Mouse (Mus musculus): ENCODE data around the gene Spata48. TPM values are rescaled to one million over a fixed set of nuclear protein-coding genes. Genes with fewer than 3 reads are reported as not detected.

Gene Spata48
- total and polyA plus RNA-seq, 3 experiments: 0.15 to 1.1 TPM; not detected in 1

- TF ChIP-seq TAL1 (IDR thresholded peaks at IDR 0.05; ENCODE audit: low read length) (no peak), ZC3H11A (IDR thresholded peaks at IDR 0.05; ENCODE audit: low read depth, low read length) (peak; percentile 99)
Measured at GRCm38 (mm10) chr11:11499944-11500343, 38.0 kb downstream of the Spata48 start (continued).

- Histone ChIP-seq H3K27ac (ENCODE audit: control insufficient read depth, low read depth, low read length) (no peak overlapping the region), H3K4me1 (ENCODE audit: control insufficient read depth in 1 of 2, insufficient read depth in 2 of 2, low read length in 2 of 2) (peaks cover 2 to 5% of the 10 kb centered on the region in 2 experiments; a peak in 1 of 4 replicates), H3K79me2 (ENCODE audit: control insufficient read depth, insufficient read depth, low read length, poor library complexity) (no peaks in the 10 kb centered on the region), H3K9me3 (replicated peaks; ENCODE audit: insufficient read depth, low read length) (no peaks in the 10 kb centered on the region), H3K36me3 (ENCODE audit: control insufficient read depth in 1 of 2, insufficient read depth in 2 of 2, low read length in 2 of 2) (peaks cover 0 to 4% of the 10 kb centered on the region in 2 experiments; a peak in 1 of 4 replicates), H3K9ac (ENCODE audit: control insufficient read depth, low read depth, low read length, poor library complexity, severe bottlenecking) (no peak overlapping the region), H3K27me3 (ENCODE audit: control insufficient read depth in 1 of 2, insufficient read depth in 2 of 2, low read length in 2 of 2) (no peaks in the 10 kb centered on the region), H3K4me3 (ENCODE audit: control insufficient read depth in 1 of 2, insufficient read depth in 1 of 2, low read depth in 2 of 2, low read length in 2 of 2) (no peak overlapping the region)
- DNase-seq (ENCODE audit: low read depth, low spot score): no peak
- TF ChIP-seq USF1 (IDR thresholded peaks at IDR 0.05; ENCODE audit: low read depth, low read length): no peak
- TF ChIP-seq USF2 (IDR thresholded peaks at IDR 0.05; ENCODE audit: borderline replicate concordance in 1 of 2, insufficient read depth in 1 of 2, low read depth in 1 of 2, low read length in 2 of 2): no peak
- no peak for TF ChIP-seq CHD2 (IDR thresholded peaks at IDR 0.05; ENCODE audit: low read length)
- no peak for TF ChIP-seq MYB (IDR thresholded peaks at IDR 0.05; ENCODE audit: low read depth, low read length)
- TF ChIP-seq TAL1 (IDR thresholded peaks at IDR 0.05; ENCODE audit: low read length): no peak
- TF ChIP-seq EP300 (IDR thresholded peaks at IDR 0.05; ENCODE audit: low read depth in 1 of 2, low read length in 2 of 2): no peak
- no peak for TF ChIP-seq MAZ (IDR thresholded peaks at IDR 0.05; ENCODE audit: low read depth, low read length)
- no peak for TF ChIP-seq E2F4 (IDR thresholded peaks at IDR 0.05; ENCODE audit: borderline replicate concordance, low read depth, low read length)
- TF ChIP-seq MEF2A (IDR thresholded peaks at IDR 0.05; ENCODE audit: extremely low read depth, insufficient replicate concordance, low read depth, low read length, poor library complexity, severe bottlenecking): no peak
- TF ChIP-seq NELFE (IDR thresholded peaks at IDR 0.05; ENCODE audit: low read depth, low read length): no peak
- no peak for TF ChIP-seq CTCF (IDR thresholded peaks at IDR 0.05 in 2 of 3, conservative IDR thresholded peaks at IDR 0.05 in 1 of 3; ENCODE audit: control insufficient read depth in 1 of 3, insufficient read depth in 1 of 3, low read depth in 2 of 3, low read length in 3 of 3, poor library complexity in 1 of 3, severe bottlenecking in 1 of 3)
Measured at GRCm38 (mm10) chr11:11506187-11506586, 44.3 kb downstream of the Spata48 start.

GRCm38 (mm10) chr11:11509413-11509812 is 47.5 kb downstream of the Spata48 start:
- no peak for DNase-seq (ENCODE audit: low read depth, low spot score)
- Histone ChIP-seq H3K27me3 (ENCODE audit: control insufficient read depth in 1 of 2, insufficient read depth in 2 of 2, low read length in 2 of 2) (no peaks in the 10 kb centered on the region), H3K79me2 (ENCODE audit: control insufficient read depth, insufficient read depth, low read length, poor library complexity) (no peaks in the 10 kb centered on the region), H3K36me3 (ENCODE audit: control insufficient read depth in 1 of 2, insufficient read depth in 2 of 2, low read length in 2 of 2) (peaks cover 0 to 25% of the 10 kb centered on the region in 2 experiments; a peak in 2 of 4 replicates), H3K9ac (ENCODE audit: control insufficient read depth, low read depth, low read length, poor library complexity, severe bottlenecking) (no peak overlapping the region), H3K4me1 (ENCODE audit: control insufficient read depth in 1 of 2, insufficient read depth in 2 of 2, low read length in 2 of 2) (peaks cover 7 to 22% of the 10 kb centered on the region in 2 experiments), H3K27ac (ENCODE audit: control insufficient read depth, low read depth, low read length) (no peak overlapping the region), H3K4me3 (ENCODE audit: control insufficient read depth in 1 of 2, insufficient read depth in 1 of 2, low read depth in 2 of 2, low read length in 2 of 2) (no peak overlapping the region), H3K9me3 (replicated peaks; ENCODE audit: insufficient read depth, low read length) (no peaks in the 10 kb centered on the region)
- no peak for TF ChIP-seq MXI1 (IDR thresholded peaks at IDR 0.05; ENCODE audit: low read depth, low read length)
- no peak for TF ChIP-seq RAD21 (IDR thresholded peaks at IDR 0.05; ENCODE audit: low read depth, low read length)
- TF ChIP-seq CHD2 (IDR thresholded peaks at IDR 0.05; ENCODE audit: low read length): no peak
- no peak for TF ChIP-seq KAT2A (conservative IDR thresholded peaks at IDR 0.05; ENCODE audit: low read depth, low read length)
- TF ChIP-seq RCOR1 (IDR thresholded peaks at IDR 0.05; ENCODE audit: low read depth, low read length): no peak
- TF ChIP-seq EP300 (IDR thresholded peaks at IDR 0.05; ENCODE audit: low read depth in 1 of 2, low read length in 2 of 2): no peak
